Mouse (Mus musculus): ENCODE results near the gene Trim2.
A peak's percentile ranks its signal among the peaks of the same experiment; 100 is the strongest.

Gene Trim2

DNA sequence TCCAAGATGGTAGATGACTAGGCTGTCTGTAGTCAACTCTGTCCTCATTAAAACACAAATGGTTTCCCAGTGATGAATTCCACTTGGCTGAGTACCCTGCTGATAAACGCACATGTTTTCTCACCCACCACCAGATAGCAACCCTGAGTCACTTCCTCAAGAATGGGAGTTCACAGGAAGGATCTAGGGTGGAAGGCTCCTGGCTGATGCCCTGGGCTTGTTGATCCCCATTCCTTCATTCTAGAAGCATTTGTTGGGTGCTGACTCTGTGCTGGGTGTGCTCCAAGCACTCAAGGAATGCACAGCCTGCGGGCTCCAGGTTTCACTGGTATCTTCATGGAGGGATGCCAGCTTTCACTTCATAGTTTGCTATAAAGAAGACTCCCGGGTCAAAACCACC is 12.8 kb upstream of the Trim2 start:
- DNase-seq: no peak

- DNase-seq: no peak
Measured at GRCm38 (mm10) chr3:84318865-84319264, 12.2 kb upstream of the Trim2 start.

DNA sequence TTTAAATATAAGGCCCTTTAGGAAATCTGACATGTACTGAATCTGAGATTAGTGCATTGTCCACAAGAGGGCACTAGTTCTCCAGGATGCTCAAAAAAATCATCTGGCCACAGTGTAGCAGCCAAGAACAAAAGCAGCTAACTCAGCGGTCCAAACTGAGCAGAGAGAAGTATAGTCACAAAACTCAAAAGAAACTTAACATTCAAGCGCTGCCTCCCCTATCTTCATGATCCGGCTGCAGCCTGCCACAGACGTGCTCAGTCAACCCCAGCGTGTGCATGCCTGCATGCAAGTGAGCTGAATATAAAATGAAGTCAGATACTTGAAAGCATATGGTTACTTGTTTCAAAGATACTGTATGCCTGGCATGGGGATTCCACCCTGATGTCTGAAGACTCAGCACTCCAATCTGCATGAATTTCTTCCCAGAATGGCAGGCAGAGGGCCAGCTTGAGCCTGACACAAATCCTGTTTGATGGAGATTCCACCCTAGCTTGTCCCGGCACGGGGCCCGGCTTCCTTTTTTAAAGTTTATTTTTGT is 8.0 kb upstream of the Trim2 start:
- DNase-seq: peak; percentile 55 to 57

- DNase-seq: no peak
Measured at GRCm38 (mm10) chr3:84313801-84314541, 7.3 kb upstream of the Trim2 start.

DNA sequence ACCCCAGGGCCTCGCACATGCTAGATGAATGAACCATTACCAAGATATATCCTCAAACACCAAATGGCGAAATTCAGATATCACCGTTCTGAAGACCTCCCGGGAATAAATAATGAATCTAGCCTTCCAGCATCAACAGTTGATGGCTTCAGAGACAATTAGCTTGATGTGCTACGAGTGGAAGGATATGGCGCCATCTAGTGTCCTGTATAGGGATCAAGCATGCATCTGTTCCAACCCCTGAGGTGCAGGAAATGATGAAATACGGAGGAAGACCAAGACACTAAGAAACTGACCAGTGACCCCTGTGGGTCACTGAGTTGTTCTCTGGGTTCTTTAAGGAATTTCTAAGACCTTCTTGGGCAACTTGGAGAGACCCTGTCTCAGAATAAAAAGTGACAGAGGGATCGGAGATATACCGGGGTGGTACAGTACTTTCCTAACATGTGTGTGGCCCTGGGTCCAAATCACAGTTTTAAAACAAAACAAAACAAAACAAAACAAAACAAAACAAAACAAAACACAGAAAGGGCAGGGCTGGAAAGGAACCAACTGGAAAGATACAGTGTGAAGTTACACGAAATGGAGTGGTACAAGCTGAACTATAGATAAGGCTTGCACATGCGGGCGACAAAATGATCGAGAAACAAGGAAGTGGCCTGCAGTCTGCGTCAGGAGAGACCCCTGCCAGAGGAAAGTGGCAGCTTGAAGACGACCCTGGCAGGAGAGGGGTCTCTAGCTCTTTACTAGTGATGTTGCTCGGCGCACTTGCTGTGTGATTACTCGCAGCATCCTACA is 6.5 kb upstream of the Trim2 start:
- peak; percentile 67 to 73 for DNase-seq

- DNase-seq: no peak
Measured at GRCm38 (mm10) chr3:84312326-84312725, 5.6 kb upstream of the Trim2 start.

- no peak for DNase-seq
Measured at GRCm38 (mm10) chr3:84307516-84307915, 839 bp upstream of the Trim2 start.

- DNase-seq: no peak
Measured at GRCm38 (mm10) chr3:84305722-84306510, 761 bp downstream of the Trim2 start.

DNA sequence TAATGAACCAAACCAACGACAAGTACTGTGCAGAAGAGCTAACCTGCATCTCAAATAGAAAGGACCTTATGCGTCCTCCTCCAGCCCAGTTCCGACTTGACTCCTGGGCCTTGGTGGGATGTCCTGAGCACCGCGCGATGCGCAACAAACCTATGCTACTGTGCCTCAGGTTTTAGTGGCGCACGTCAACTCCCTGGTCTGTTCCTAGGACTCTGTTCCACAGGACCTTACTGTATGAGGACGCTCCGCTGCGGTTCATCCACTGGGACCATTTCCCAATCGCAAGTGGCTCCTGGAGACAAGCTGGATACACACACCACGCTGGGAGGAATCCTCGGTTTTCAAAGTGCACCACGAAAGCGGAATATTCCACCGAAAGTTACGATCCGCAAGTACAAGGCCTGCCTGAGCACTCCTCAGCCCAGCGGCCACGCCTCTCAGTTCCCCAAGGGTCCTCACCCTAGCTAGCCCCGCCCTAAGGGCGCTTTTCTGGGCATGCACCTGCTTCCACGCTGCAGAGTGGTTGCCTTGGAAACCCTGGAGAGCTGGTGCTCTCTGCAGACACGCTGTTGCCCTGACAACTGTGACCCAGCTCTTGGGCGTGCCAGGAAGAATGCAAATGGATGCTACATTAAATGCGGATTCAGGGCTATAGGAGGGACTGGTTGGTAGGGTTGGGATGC is 1.5 kb downstream of the Trim2 start:
- DNase-seq: peak; percentile 54 to 60

DNA sequence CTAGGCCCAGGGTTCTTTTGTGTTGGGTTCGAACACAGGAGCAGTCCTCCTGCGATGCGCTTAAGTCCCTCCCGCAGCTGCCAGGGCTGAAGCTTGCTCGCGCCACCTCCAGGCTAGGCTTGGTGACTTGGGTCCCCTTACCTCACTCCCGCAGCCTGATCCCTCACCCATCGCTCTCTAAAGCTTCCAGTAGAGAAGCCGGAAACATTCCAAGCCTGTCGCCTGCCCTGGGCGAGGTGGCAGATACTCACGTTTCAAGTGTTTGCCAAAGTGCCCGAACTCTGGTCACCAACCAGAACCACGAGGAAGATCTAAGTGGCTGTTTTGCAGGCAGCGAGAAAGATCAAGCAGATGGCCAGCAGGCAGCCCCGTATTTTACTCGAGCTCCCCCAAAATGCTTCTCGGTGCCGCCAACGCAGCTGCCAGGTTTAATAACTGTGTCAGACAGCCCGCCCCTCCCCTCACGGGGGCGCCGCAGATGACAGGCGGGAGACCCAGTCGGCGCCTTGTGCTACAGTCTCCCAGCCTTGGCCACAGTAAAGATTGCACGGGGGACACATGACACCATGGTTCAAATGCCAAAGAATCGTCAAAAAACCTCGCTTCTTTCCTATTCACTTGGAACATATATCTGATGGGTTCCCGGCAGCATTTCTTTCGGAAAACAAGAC is 2.2 kb downstream of the Trim2 start:
- peak; percentile 36 to 49 for DNase-seq

DNA sequence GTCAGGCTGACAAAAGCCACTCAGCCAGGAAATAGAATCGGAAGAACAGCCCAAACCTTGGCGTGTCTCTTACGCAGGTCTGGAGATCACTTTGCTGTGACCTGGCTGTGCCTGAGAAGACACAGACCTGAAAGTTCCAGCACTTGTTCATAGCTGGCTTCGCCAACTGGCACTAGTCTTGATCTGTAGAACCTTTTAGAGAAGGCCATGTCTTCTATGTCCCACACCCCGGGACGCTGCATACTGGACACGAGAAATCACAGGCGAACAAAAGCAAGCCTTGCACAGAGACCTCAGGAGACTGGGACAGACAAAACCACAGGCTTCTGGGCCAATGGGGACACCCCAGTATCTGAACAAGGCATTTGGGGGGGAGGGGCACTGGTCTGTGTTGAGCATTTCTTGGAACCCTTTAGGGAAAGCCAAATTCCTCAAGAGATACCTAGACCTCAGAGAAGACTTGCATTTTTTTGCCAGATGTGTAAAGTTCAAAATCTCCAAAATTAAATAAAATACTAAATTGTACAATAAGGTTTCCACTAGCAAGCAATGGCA is 3.2 kb downstream of the Trim2 start:
- DNase-seq: no peak

GRCm38 (mm10) chr3:84302273-84302672 is 4.4 kb downstream of the Trim2 start:
- peak; percentile 53 to 59 for DNase-seq

- no peak for DNase-seq
Measured at GRCm38 (mm10) chr3:84301674-84302073, 5.0 kb downstream of the Trim2 start.

- DNase-seq: no peak
Measured at GRCm38 (mm10) chr3:84298186-84298585, 8.5 kb downstream of the Trim2 start.

DNA sequence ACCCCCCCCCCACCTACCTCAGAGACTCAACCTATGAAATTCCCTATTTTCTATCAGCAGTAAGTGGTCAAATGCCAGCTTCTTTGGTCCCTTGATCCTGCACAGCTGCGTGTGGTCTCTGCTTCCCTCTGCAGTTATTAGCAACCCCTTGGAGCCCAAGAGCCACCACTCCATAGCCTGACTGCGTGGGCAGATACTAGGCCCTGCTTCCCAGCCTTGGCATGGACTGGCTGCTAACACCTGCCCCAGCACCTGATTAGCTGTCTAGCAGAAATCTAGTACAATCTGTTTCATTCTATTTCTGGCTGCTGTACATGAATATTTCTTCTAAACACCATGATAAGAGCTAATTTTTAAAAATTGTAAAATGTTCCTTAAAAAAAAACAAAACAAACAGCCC is 10.0 kb downstream of the Trim2 start:
- no peak for DNase-seq

GRCm38 (mm10) chr3:84294734-84295133 is 11.9 kb downstream of the Trim2 start:
- DNase-seq: no peak

DNA sequence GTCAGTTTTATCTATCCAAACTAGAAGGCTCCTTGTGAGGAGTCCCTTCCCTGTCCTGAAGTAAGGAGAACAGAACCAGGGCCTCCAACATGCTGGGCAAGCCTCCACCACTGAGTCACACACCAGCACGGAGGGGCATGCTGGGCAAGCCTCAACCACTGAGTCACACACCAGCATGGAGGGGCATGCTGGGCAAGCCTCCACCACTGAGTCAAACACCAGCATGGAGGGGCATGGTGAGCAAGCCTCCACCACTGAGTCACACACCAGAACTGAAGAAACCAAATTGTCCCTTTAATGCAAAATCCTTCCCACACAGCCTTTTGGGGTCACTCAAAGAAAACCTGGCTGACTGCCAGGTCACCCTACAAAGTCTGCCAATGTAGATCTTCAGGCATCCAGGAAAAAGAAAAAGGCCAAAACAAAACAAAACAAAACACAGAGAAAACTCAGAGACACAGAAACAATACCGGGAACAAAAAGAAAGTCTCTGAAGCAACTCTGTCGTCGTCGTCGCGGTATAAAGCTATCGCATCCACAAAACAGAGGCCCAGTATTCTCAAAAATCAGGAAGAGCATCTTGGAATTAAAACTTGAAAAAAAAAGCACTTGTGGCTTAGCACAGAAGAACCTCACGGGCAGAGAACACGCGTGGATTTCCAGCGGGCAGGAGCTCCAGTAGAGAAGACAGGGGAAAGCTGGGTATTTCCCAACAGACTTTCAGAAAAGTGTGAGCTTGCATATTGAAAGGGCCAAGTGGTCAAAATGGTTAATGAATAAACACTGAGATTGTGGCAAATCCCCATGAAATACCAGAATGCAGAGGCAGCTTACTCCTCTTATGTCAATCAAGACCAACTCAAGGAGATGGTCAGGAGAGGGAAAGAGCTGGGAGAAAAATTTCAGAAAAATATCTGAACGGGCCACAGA is 12.7 kb downstream of the Trim2 start:
- DNase-seq: no peak

DNA sequence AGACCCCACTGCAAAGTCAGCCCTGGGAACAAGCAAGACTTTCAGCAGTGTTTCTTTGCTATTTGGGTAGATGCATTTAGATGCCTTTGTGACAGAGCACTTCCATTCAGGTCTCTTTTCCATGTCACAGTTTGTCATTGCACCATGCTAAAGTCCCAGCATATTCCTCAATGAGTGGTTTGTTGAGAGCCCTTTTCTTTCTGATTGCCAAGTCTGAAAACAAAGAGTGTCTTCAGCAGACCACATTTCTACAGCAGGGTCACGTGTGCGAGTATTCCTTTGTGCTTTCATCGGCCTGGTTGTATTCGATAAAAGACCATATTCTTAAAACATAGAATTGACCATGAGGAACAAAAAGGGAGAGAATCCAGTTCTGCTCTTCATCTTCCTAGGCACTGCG is 14.4 kb downstream of the Trim2 start:
- no peak for DNase-seq

DNA sequence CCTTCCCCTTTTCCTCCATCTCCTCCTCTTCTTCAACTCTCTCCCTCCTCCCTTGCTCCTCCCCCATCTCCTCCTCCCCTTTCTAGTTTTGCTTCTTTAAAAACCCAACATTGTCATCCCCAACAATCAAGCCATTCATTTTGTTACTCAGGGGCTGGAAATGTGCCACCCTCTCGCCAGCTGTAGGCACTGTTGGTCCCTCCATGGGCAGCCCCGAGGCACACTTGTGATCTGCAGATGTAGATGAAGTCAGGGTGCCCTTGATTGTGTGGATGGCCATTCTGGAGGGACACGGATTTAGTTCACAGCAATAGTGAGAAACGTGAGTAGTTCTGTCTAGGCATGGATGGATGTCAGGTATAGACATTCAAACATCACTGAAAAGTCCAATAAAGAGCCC is 17.7 kb downstream of the Trim2 start:
- DNase-seq: no peak

GRCm38 (mm10) chr3:84287256-84287655 is 19.4 kb downstream of the Trim2 start:
- DNase-seq: no peak

GRCm38 (mm10) chr3:84286311-84286710 is 20.4 kb downstream of the Trim2 start:
- no peak for DNase-seq
